Mouse (Mus musculus) hindbrain, embryonic 14.5 days (tissue): ENCODE results near the gene Chst8. TPM values are rescaled to one million over a fixed set of nuclear protein-coding genes. Genes with fewer than 3 reads are reported as not detected.

Source experiments
- ATAC-seq: fragments of 200-750 bp; cut with Nextera tagmentation; 2 replicates; pipeline ENCODE4 v1.8.0; 2017; ENCODE audit warnings: moderate number of reproducible peaks, mild to moderate bottlenecking, moderate TSS enrichment, moderate library complexity; ENCODE audit not compliant: low FRiP score
- DNase-seq: peaks from one replicate; pipeline ENCODE4 v3.0.0-alpha.2; 2015; ENCODE audit warnings: low spot score
- H3K27ac ChIP-seq: fragments of 300-500 bp; sonication (generic); 2 replicates; pipeline ENCODE4 v1.5.1; 2014; ENCODE audit warnings: mild to moderate bottlenecking, moderate library complexity
- H3K27me3 ChIP-seq: fragments of 300-500 bp; sonication (generic); 2 replicates; pipeline ENCODE4 v1.6.1; 2014; ENCODE audit warnings: mild to moderate bottlenecking, low read length, mixed read lengths; ENCODE audit not compliant: control insufficient read depth, insufficient read depth
- H3K36me3 ChIP-seq: fragments of 300-500 bp; sonication (generic); replicated peaks from 2 replicates; pipeline ENCODE4 v1.6.1; 2014; ENCODE audit not compliant: control insufficient read depth, insufficient read depth
- H3K4me1 ChIP-seq: fragments of 300-500 bp; sonication (generic); replicated peaks from 2 replicates; pipeline ENCODE4 v1.6.1; 2014; ENCODE audit warnings: antibody characterized with exemption, low read length, mixed read lengths; ENCODE audit not compliant: control insufficient read depth, insufficient read depth
- H3K4me2 ChIP-seq: fragments of 300-500 bp; sonication (generic); replicated peaks from 2 replicates; pipeline ENCODE4 v1.6.1; 2014; ENCODE audit warnings: mild to moderate bottlenecking, moderate library complexity
- H3K4me3 ChIP-seq: fragments of 300-500 bp; sonication (generic); replicated peaks from 2 replicates; pipeline ENCODE4 v1.5.1; 2014; ENCODE audit warnings: mild to moderate bottlenecking, low read length
- H3K9ac ChIP-seq: fragments of 300-500 bp; sonication (generic); 2 replicates; pipeline ENCODE4 v1.6.1; 2014
- H3K9me3 ChIP-seq: fragments of 300-500 bp; sonication (generic); 2 replicates; pipeline ENCODE4 v1.6.1; 2016; ENCODE audit warnings: low read length; ENCODE audit not compliant: control insufficient read depth
- WGBS: fragments of 180-500 bp; shearing (Covaris S2); extraction: QIAGEN DNeasy Blood & Tissue Kit; methylation state at CpG from one replicate; pipeline ENCODE4 v1.1.7; 2014; 5-methylcytosine and 5-hydroxymethylcytosine counted together
- polyA plus RNA-seq: library from polyadenylated mRNA; unstranded; fragments of >200 nt; fragmentation: Nextera tagmentation; extraction: Ambion mirVana; gene quantifications from 2 replicates; pipeline ENCODE4 v1.2.1, GENCODE M21; 2014

Chst8 gene
- polyA plus RNA-seq, 1 experiment from 2014 or later = 8.5 TPM

DNA sequence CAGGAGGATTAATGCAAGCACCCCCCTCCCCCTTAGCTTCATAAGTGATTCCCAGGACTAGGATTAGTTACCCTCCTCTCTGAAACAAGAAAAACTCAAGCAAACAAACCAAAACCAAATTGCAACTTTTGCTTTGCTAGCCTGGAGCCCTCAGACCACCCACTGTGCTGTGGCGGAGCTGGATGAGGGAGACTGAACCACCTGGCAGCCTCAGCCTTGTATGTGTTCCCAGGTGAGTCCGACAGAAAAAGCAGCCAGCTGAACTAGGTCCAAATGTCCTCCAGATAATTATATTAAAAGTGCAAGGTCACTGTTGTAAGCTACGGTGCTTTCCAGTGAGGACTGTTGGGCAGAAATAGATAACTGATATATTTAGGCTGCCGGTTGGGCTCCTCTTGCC is 25.7 kb upstream of the Chst8 start:
- no peak for ATAC-seq
- 86% methylated on average over 4 of the region's 4 CpGs for WGBS
- no peak overlapping the region for H3K27ac ChIP-seq
- no peaks in the 10 kb centered on the region for H3K4me1 ChIP-seq
- H3K27me3 ChIP-seq = no peaks in the 10 kb centered on the region
- H3K9me3 ChIP-seq = no peaks in the 10 kb centered on the region
- H3K4me2 ChIP-seq = no peak overlapping the region
- DNase-seq = no peak
- H3K9ac ChIP-seq = no peak overlapping the region
- H3K36me3 ChIP-seq = no peaks in the 10 kb centered on the region
- H3K4me3 ChIP-seq = no peak overlapping the region

DNA sequence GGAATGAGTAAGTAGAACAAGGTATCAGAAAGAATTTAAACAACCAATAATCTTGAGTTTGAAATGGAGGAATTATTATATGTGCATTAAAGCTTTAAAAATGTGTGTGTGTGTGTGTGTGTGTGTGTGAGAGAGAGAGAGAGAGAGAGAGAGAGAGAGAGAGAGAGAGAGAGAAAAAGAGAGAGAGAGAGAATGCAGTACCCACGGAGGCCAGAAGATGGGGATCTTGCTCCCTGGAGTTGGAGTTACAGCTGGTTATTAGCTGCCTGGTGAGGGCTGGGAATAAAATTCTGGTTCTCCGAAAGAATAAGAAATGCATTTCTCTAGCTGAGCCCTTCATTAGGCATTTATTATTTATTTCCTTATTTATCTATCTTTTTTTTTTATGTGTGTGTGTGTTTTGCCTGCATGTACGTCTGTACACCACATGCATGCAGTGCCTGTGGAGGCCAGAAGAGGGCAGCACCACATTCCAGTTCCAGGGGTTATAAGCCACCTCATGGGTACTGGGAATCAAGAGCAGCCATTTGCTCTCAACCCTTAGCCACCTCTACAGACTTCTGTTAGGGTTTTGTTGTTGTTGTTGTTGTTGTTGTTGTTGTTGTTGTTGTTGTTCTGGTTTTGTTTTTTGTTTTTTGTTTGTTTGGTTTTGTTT is 13.9 kb upstream of the Chst8 start:
- Histone ChIP-seq H3K36me3 (no peaks in the 10 kb centered on the region), H3K9me3 (0 out of 2 replicates have a peak, but pooled peaks cover 5% of the 10 kb centered on the region), H3K4me2 (no peak overlapping the region), H3K27ac (no peak overlapping the region), H3K27me3 (no peaks in the 10 kb centered on the region), H3K4me3 (no peak overlapping the region), H3K9ac (no peak overlapping the region), H3K4me1 (no peaks in the 10 kb centered on the region)
- ATAC-seq (no peak), DNase-seq (no peak)
- WGBS = 33% methylated on average over 3 of the region's 3 CpGs

DNA sequence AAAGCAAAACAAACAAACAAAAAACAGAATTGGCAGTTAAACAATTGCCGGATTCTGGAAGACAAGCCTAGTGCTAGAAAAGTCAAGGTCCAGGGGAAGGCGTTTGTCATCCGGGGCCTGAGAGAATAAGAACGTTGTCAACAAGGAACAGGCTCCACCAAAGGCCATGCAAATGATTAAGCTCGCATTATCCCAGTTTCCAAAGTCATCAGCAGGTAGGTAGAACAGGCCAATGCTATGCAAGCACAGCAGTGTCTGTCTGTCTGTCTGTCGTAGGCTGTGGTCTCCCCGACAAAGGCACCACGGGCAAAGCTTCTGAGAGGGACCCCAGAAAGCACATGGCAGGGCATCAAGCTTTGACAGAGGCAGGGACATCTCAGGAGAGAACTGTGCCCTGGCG is 9.1 kb upstream of the Chst8 start:
- peaks cover 4% of the 10 kb centered on the region; the same call in 1 of the 2 replicates for H3K4me1 ChIP-seq
- ATAC-seq = no peak
- no peak overlapping the region for H3K27ac ChIP-seq
- 81% methylated on average over 9 of the region's 9 CpGs for WGBS
- no peak for DNase-seq
- H3K36me3 ChIP-seq = no peaks in the 10 kb centered on the region
- no peaks in the 10 kb centered on the region for H3K27me3 ChIP-seq
- H3K4me2 ChIP-seq = no peak overlapping the region
- no peak overlapping the region for H3K4me3 ChIP-seq
- H3K9ac ChIP-seq = no peak overlapping the region
- 0 out of 2 replicates have a peak, but pooled peaks cover 2% of the 10 kb centered on the region for H3K9me3 ChIP-seq

DNA sequence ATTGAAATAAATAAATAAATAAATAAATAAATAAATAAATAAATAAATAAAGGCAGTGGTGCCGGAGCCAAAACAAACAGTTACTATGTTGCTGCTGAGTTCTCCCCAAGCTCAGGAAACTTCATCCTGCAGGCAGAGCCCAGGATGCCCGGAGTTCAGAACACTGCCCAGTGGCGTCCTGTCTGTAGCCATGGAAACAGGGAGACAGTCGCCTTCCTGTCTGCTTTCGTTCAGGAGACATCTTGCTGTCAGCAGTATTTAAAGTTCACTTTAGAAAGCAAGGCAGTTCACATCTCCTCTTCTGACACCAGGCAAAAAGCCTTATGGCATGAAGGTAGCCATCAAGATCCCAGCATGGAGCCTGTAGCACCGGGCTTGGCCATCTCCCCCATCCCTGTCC is 8.0 kb upstream of the Chst8 start:
- H3K4me3 ChIP-seq = no peak overlapping the region
- peaks cover 4% of the 10 kb centered on the region; the same call in 1 of the 2 replicates for H3K4me1 ChIP-seq
- ATAC-seq (no peak), DNase-seq (no peak)
- H3K9ac ChIP-seq = no peak overlapping the region
- no peaks in the 10 kb centered on the region for H3K27me3 ChIP-seq
- WGBS = 26% methylated on average over 6 of the region's 6 CpGs
- H3K27ac ChIP-seq = no peak overlapping the region
- H3K9me3 ChIP-seq = no peaks in the 10 kb centered on the region
- no peaks in the 10 kb centered on the region for H3K36me3 ChIP-seq
- no peak overlapping the region for H3K4me2 ChIP-seq

DNA sequence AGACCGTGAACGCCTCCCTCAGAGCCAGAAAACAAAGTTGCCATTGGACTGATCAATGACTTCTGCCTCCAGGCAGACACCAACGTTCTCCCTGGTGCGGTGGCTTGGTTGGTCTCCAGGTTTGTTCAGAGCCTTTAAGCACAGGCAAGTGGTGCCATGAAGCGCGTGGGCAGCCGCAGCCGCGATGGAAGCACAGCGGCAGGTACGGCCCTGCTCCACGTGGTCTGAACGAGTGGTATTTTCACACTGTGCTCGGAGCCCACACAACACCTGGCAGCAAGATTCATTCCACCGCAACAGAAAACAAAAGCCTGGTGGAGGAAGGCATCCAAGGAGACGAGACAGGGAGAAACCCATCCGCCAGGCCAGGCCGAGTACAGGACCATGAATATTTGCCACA is 7.3 kb upstream of the Chst8 start:
- WGBS = 83% methylated on average over 18 of the region's 18 CpGs
- Histone ChIP-seq H3K27ac (no peak overlapping the region), H3K36me3 (no peaks in the 10 kb centered on the region), H3K9me3 (no peaks in the 10 kb centered on the region), H3K4me1 (peaks cover 4% of the 10 kb centered on the region; the same call in 1 of the 2 replicates), H3K9ac (no peak overlapping the region), H3K4me2 (no peak overlapping the region), H3K4me3 (no peak overlapping the region), H3K27me3 (no peaks in the 10 kb centered on the region)
- ATAC-seq = no peak
- no peak for DNase-seq

DNA sequence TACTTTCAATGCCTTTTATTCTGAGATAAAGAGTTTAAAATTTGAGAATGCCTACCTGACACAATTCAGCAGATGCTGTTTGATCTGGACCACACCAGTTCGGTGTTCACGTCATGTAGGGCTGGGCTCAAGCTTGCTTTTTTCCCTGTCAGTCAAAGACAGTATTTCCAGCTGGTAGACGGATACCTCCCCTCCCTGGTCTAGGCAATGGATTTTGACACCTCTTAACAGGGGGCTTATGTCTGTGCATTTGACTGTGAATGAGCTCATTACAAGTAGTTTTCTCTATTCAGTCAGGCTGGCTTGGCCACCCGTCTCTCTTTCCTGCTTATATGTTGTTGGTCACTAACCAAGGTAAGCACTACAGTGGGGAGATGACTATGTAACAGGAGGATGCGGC is 6.1 kb upstream of the Chst8 start:
- Histone ChIP-seq H3K4me1 (peaks cover 4% of the 10 kb centered on the region; the same call in 1 of the 2 replicates), H3K9me3 (no peaks in the 10 kb centered on the region), H3K4me3 (no peak overlapping the region), H3K27ac (no peak overlapping the region), H3K27me3 (peaks cover 2% of the 10 kb centered on the region; the same call in 1 of the 2 replicates), H3K36me3 (no peaks in the 10 kb centered on the region), H3K9ac (no peak overlapping the region), H3K4me2 (no peak overlapping the region)
- ATAC-seq (no peak), DNase-seq (no peak)
- 55% methylated on average over 5 of the region's 5 CpGs for WGBS

DNA sequence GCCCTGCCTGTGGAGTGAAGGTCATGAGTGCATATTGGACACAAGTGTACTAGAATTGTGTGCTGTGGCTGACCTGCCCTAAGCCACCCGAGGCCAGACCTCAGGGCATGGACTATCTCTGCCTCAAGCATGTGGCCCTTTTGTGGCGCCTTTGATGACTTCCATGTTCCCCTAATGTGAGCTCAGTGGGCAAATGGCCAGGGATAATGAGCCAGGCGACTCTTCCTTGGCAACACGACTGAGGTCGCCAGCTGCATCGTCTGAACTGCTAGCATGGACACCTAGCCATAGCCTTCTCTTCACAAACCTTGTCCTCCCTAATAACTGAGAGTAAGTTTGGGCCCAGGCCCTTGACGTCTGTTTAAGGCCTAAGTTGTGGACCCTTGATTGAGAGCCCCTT is 4.5 kb upstream of the Chst8 start:
- H3K27ac ChIP-seq = no peak overlapping the region
- no peaks in the 10 kb centered on the region for H3K36me3 ChIP-seq
- H3K9ac ChIP-seq = no peak overlapping the region
- no peak for DNase-seq
- no peaks in the 10 kb centered on the region for H3K9me3 ChIP-seq
- no peak for ATAC-seq
- peaks cover 7% of the 10 kb centered on the region; the same call in 1 of the 2 replicates for H3K27me3 ChIP-seq
- WGBS = 81% methylated on average over 7 of the region's 7 CpGs
- peaks cover 4% of the 10 kb centered on the region; the same call in 1 of the 2 replicates for H3K4me1 ChIP-seq
- H3K4me2 ChIP-seq = no peak overlapping the region
- no peak overlapping the region for H3K4me3 ChIP-seq

DNA sequence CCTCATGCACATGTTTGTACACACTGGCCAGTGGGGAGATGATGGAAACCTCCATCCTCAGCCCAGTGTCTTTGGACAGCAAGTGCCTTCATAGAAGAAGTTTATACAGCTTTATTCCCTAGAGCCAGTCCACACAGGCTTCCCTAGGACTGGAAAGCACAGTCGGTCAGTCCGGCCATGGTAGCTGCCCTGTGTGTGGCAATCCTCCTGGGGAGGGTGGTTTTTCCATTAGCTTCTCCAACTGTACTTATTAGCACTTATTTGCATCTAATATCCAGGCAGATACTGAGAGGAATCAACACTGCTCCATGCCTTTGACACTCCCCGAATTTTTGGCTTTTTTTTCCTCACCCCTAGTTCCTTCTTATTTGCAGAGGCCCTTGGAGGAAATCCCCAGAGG is 2.3 kb upstream of the Chst8 start:
- Histone ChIP-seq H3K4me2 (no peak overlapping the region), H3K9me3 (no peaks in the 10 kb centered on the region), H3K9ac (no peak overlapping the region), H3K36me3 (no peaks in the 10 kb centered on the region), H3K27ac (no peak overlapping the region), H3K4me3 (no peak overlapping the region), H3K4me1 (peaks cover 10% of the 10 kb centered on the region), H3K27me3 (peaks cover 28% of the 10 kb centered on the region)
- no peak for ATAC-seq
- no peak for DNase-seq
- 68% methylated on average over 3 of the region's 3 CpGs for WGBS

DNA sequence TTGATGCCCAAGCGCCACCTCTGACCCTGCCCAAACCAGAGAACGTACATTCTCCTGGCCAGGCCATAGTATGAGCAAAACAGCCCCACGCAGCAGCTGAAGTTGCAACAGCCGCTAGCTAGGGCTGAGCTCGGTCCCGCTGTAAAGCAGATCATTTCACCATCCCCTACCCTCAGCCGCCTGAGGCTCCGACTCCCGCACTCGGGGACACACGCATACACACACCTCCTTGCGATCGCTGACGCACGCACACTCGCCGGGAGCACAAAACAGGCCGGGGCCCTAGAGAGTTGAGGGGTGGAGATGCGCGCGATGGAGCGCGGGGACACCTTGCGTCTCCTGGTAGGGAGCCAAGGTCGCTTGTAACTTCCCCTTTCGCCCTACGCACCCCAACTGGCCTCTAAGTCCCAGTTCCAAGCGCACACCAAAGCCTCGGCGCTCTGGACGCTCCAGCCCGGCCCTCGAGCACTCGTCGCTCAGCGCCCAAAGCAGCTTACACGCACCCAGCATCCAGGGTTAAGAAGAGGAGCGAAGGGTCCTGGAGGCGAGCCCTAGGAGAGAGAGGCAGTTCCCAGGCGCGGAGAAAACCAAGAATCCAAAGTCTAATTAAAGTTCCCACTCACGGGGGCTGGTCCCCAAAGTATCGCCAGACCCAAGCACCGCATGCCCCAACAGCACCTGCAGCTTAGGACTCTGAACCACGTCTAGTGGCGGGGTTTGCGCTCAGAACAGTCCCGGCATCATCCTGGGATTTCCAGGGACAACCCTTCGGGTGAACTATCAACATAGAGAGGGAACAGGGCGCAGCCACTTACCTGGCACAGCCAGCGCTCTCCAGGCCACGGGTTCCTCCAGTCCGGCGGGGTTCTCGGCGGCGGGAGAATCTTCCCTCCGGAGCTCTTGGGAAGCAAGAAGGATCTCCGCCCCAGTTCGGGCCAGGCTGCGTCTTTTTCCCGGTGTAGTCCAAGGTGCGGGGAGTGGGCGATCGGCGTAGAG is 682 bp downstream of the Chst8 start:
- ATAC-seq = 0 out of 2 replicates have a peak, but pooled peaks have one; percentile 9
- H3K27ac ChIP-seq = peak overlapping the region; percentile 34

More for the DNA sequence above, 682 bp downstream of the Chst8 start:
- Histone ChIP-seq H3K9me3 (no peaks in the 10 kb centered on the region), H3K36me3 (no peaks in the 10 kb centered on the region), H3K4me2 (peak overlapping the region; percentile 74), H3K4me1 (peaks cover 20% of the 10 kb centered on the region), H3K27me3 (peaks cover 35% of the 10 kb centered on the region), H3K4me3 (peak overlapping the region; percentile 50), H3K9ac (peak overlapping the region; percentile 56)
- WGBS = under 1% methylated on average over 66 of the region's 66 CpGs
- no peak for DNase-seq
